7 mouse cellular contexts compared by ENCODE assay signal in genomic region chr12:83487476-83487991, GRCm38 (mm10). TPM values are rescaled to one million over a fixed set of nuclear protein-coding genes. Genes with fewer than 3 reads are reported as not detected.
DNase-seq lines count a peak whose midpoint lies in the region; ATAC-seq lines count a peak whose summit lies in the region.

Dpf3 (minus strand) TSS chr12:83487716.

- H3K27me3 ChIP-seq in embryonic facial prominence, embryonic 11.5 days (ENCODE audit: control insufficient read depth, insufficient read depth, low read length) = peaks cover 15% of the 10 kb centered on the region
- H3K27me3 ChIP-seq in limb, embryonic 11.5 days (ENCODE audit: control insufficient read depth, insufficient read depth, low read length) = peaks cover 20% of the 10 kb centered on the region
- 0 out of 2 replicates have a peak, but pooled peaks cover 4% of the 10 kb centered on the region for H3K27me3 ChIP-seq in midbrain, embryonic 14.5 days (ENCODE audit: control insufficient read depth, insufficient read depth, low read length)

- H3K27ac ChIP-seq in embryonic facial prominence, embryonic 11.5 days (replicated peaks; ENCODE audit: low read depth, low read length) = peak within 1 kb of the TSS; percentile 13; the same call in 1 of the 2 replicates
- H3K27ac ChIP-seq in limb, embryonic 11.5 days (replicated peaks; ENCODE audit: low read depth, low read length) = peak within 1 kb of the TSS; percentile 62; the same call in 1 of the 2 replicates
- H3K27ac ChIP-seq in midbrain, embryonic 14.5 days (replicated peaks; ENCODE audit: low read depth, low read length) = peak within 1 kb of the TSS; percentile 85

- H3K9ac ChIP-seq in embryonic facial prominence, embryonic 11.5 days (replicated peaks; ENCODE audit: low read length) = peak within 1 kb of the TSS; percentile 71
- peak within 1 kb of the TSS; percentile 48 for H3K9ac ChIP-seq in limb, embryonic 11.5 days (ENCODE audit: low read length)
- H3K9ac ChIP-seq in midbrain, embryonic 14.5 days (replicated peaks; ENCODE audit: low read length) = peak within 1 kb of the TSS; percentile 80

- ATAC-seq in embryonic facial prominence, embryonic 11.5 days (replicated peaks; ENCODE audit: insufficient number of reproducible peaks, low FRiP score, low TSS enrichment, low read depth) = peak; percentile 92
- ATAC-seq in limb, embryonic 11.5 days (ENCODE audit: insufficient number of reproducible peaks, low FRiP score, low TSS enrichment, low read depth) = peak; percentile 93
- ATAC-seq in midbrain, embryonic 14.5 days (ENCODE audit: low FRiP score, low TSS enrichment) = peak; percentile 94

- no peaks in the 10 kb centered on the region; the same call in 1 of the 2 replicates for H3K9me3 ChIP-seq in embryonic facial prominence, embryonic 11.5 days (replicated peaks; ENCODE audit: control insufficient read depth, low read length)
- H3K9me3 ChIP-seq in limb, embryonic 11.5 days (ENCODE audit: control insufficient read depth, low read length) = no peaks in the 10 kb centered on the region
- H3K9me3 ChIP-seq in midbrain, embryonic 14.5 days (ENCODE audit: control insufficient read depth, low read length) = no peaks in the 10 kb centered on the region

- no peaks in the 10 kb centered on the region for H3K36me3 ChIP-seq in embryonic facial prominence, embryonic 11.5 days (replicated peaks; ENCODE audit: control insufficient read depth, insufficient read depth, low read depth, low read length)
- no peaks in the 10 kb centered on the region; the same call in 1 of the 2 replicates for H3K36me3 ChIP-seq in limb, embryonic 11.5 days (ENCODE audit: control insufficient read depth, insufficient read depth, low read length)
- H3K36me3 ChIP-seq in midbrain, embryonic 14.5 days (ENCODE audit: control insufficient read depth, insufficient read depth, low read length) = no peaks in the 10 kb centered on the region

- no peaks in the 10 kb centered on the region for H3K4me1 ChIP-seq in embryonic facial prominence, embryonic 11.5 days (ENCODE audit: control insufficient read depth, insufficient read depth, low read length)
- peaks cover 14% of the 10 kb centered on the region for H3K4me1 ChIP-seq in limb, embryonic 11.5 days (ENCODE audit: control insufficient read depth, insufficient read depth, low read length)
- H3K4me1 ChIP-seq in midbrain, embryonic 14.5 days (ENCODE audit: control insufficient read depth, insufficient read depth, low read length) = peaks cover 20% of the 10 kb centered on the region

- under 1% methylated on average over 31 of the region's 31 CpGs for WGBS in embryonic facial prominence, embryonic 11.5 days
- WGBS in limb, embryonic 11.5 days = under 1% methylated on average over 31 of the region's 31 CpGs
- under 1% methylated on average over 31 of the region's 31 CpGs for WGBS in midbrain, embryonic 14.5 days

- peak within 1 kb of the TSS; percentile 62 for H3K4me3 ChIP-seq in embryonic facial prominence, embryonic 11.5 days (ENCODE audit: low read depth, low read length)
- H3K4me3 ChIP-seq in limb, embryonic 11.5 days (ENCODE audit: low read depth, low read length) = peak within 1 kb of the TSS; percentile 68
- peak within 1 kb of the TSS; percentile 75 for H3K4me3 ChIP-seq in midbrain, embryonic 14.5 days (replicated peaks; ENCODE audit: low read depth, low read length)

- H3K4me2 ChIP-seq in embryonic facial prominence, embryonic 11.5 days (ENCODE audit: low read depth, low read length) = peak within 1 kb of the TSS; percentile 99
- H3K4me2 ChIP-seq in limb, embryonic 11.5 days (ENCODE audit: low read depth, severe bottlenecking) = peak within 1 kb of the TSS; percentile 99
- H3K4me2 ChIP-seq in midbrain, embryonic 14.5 days (ENCODE audit: low read length) = peak within 1 kb of the TSS; percentile 81

- peak; percentile 100 for DNase-seq in adrenal gland, postnatal 14 days
- DNase-seq in embryonic facial prominence, embryonic 11.5 days (ENCODE audit: low spot score) = peak; percentile 95
- DNase-seq in heart, adult 11 months = peak; percentile 100
- peak; percentile 100 for DNase-seq in kidney, adult 18-20 months
- DNase-seq in limb, embryonic 11.5 days (ENCODE audit: low spot score) = peak; percentile 97
- peak; percentile 97 for DNase-seq in midbrain, embryonic 14.5 days
- DNase-seq in spleen, adult 18-20 months = peak; percentile 91 to 96

RNA-seq across cellular contexts. Expression of gene Dpf3, which starts in this region (rescaled TPM):
- total RNA-seq in adrenal gland, postnatal 14 days (2021) = 10.6 and 12.2 TPM in 2 replicates
- polyA plus RNA-seq in embryonic facial prominence, embryonic 11.5 days (2014; fragmentation: Nextera tagmentation; extraction: Ambion mirVana) = 2.0 and 6.0 TPM in 2 replicates
- 3.6 and 3.7 TPM in 2 replicates for polyA plus RNA-seq in limb, embryonic 11.5 days (2014; fragmentation: Nextera tagmentation; extraction: Ambion mirVana)
- polyA plus RNA-seq in midbrain, embryonic 14.5 days (2014; fragmentation: Nextera tagmentation; extraction: Ambion mirVana) = 28.9 and 30.1 TPM in 2 replicates

Comparison
In these comparisons a context has a peak if more than half of its experiments do, and no peak if none do; other contexts are left out.
1. Peak in every context shown above with its lines: DNase-seq, ATAC-seq, H3K4me3 ChIP-seq and H3K27ac ChIP-seq.
2. H3K27ac ChIP-seq: peak in every context shown above with its lines; median percentile 85 in midbrain, embryonic 14.5 days; 62 in limb, embryonic 11.5 days; 13 in embryonic facial prominence, embryonic 11.5 days.